ENCODE assay signal across 20 mouse cellular contexts in genomic region chr8:83638856-83639255, GRCm38 (mm10). TPM values are rescaled to one million over a fixed set of nuclear protein-coding genes. Genes with fewer than 3 reads are reported as not detected.
DNase-seq lines count a peak whose midpoint lies in the region; ATAC-seq lines count a peak whose summit lies in the region.
"Had no signal": no experiment of that assay in that cellular context is flagged by ENCODE, and none has a peak within 500 bp of the region (broad histone marks: within the 10 kb centered on the region; RNA-seq: fewer than 3 reads in every experiment).

No protein-coding gene starts in this region.

- no peak for ATAC-seq in activated CD4-positive, CD25-positive, alpha-beta regulatory T cell, adult 4 months
- ATAC-seq: forebrain, embryonic 13.5 days; forebrain, embryonic 15.5 days; forebrain, postnatal 0 days; Patski had no signal

- peak; percentile 74 for DNase-seq in 3T3-L1 (ENCODE audit: low read depth, low spot score)
- peak; percentile 49 for DNase-seq in Muller cell, postnatal 12 days (ENCODE audit: inconsistent ontology term)
- peak; percentile 47 for DNase-seq in adipocyte (ENCODE audit: low spot score)
- DNase-seq in thymus, postnatal 36 days = no peak
- DNase-seq in embryo, embryonic 9.5 days (ENCODE audit: extremely low spot score) = no peak
- DNase-seq: adrenal gland, adult 8-10 months; adrenal gland, postnatal 14 days; adrenal gland, postnatal 36 days; cerebellum, adult 11 months; cerebellum, adult 18-20 months; cerebellum, adult 8-10 months; cerebellum, adult 9-11 months; cerebellum, postnatal 14 days; cerebellum, postnatal 36 days; embryo, embryonic 11 days; forebrain, postnatal 0 days had no signal

RNA-seq across cellular contexts. Expression of gene Gipc1, which starts 13.6 kb away (rescaled TPM):
- 10 to 100 TPM; 21.5 to 26.8 TPM for polyA plus RNA-seq in activated CD4-positive, CD25-positive, alpha-beta regulatory T cell, adult 4 months (2017; shearing (Covaris generic))

RNA-seq across cellular contexts. Expression of gene Ptger1, which starts 27.6 kb away (rescaled TPM):
- polyA plus RNA-seq in activated CD4-positive, CD25-positive, alpha-beta regulatory T cell, adult 4 months (2017; shearing (Covaris generic)) = 1 to 10 TPM in 1 of 2 experiments, under 1 TPM in 1; 0.93 to 1.1 TPM

RNA-seq across cellular contexts. Expression of gene Dnajb1, which starts 30.9 kb away (rescaled TPM):
- 10 to 100 TPM; 40.7 to 44.0 TPM for polyA plus RNA-seq in activated CD4-positive, CD25-positive, alpha-beta regulatory T cell, adult 4 months (2017; shearing (Covaris generic))

RNA-seq across cellular contexts. Expression of gene Tecr, which starts 31.1 kb away (rescaled TPM):
- polyA plus RNA-seq in activated CD4-positive, CD25-positive, alpha-beta regulatory T cell, adult 4 months (2017; shearing (Covaris generic)) = 100 to 1,000 TPM; 421 to 424 TPM

Comparison
In these comparisons a context has a peak if more than half of its experiments do, and no peak if none do; other contexts are left out.
1. DNase-seq: peak in 3T3-L1 (single experiment), Muller cell, postnatal 12 days (single experiment) and adipocyte (single experiment); none in thymus, postnatal 36 days (0 of 2) and embryo, embryonic 9.5 days (single experiment).